Mouse (Mus musculus) megakaryocyte, adult 5-6 weeks (primary cell): Measurements from ENCODE around the gene Med7. TPM values are rescaled to one million over a fixed set of nuclear protein-coding genes. Genes with fewer than 3 reads are reported as not detected.
"Not testable (repeated sequence)": the region's sequence is repeated elsewhere in the genome, so short reads cannot be mapped to it uniquely, and the experiment has no call there.

ENCODE experiments used
- ATAC-seq: 2 replicates; pipeline ENCODE4 v1.8.0; 2016; ENCODE audit warnings: mild to moderate bottlenecking, inconsistent platforms; ENCODE audit not compliant: poor library complexity, severe bottlenecking
- total RNA-seq, 2 experiments: library from RNA; stranded (forward) in 1 of 2; stranded (reverse) in 1 of 2; fragments of 153-499, 151-499 nt in 1 of 2; fragments of 221-1000, 200-1000 nt in 1 of 2; gene quantifications; 2 replicates each; pipeline versions ENCODE4 v1.2.3 to v1.2.4; 2015 to 2017

Gene Med7
- total RNA-seq, 2 experiments from 2014 or later: 20.6 to 43.7 TPM

- ATAC-seq: peak; percentile 47
Observed at GRCm38 (mm10) chr11:46421086-46421888, 15.4 kb upstream of the Med7 start.

GRCm38 (mm10) chr11:46428131-46428530 lies 8.6 kb upstream of the Med7 start:
- not testable (repeated sequence) for ATAC-seq

GRCm38 (mm10) chr11:46430123-46430522 lies 6.6 kb upstream of the Med7 start:
- ATAC-seq: no peak

GRCm38 (mm10) chr11:46431129-46431528 lies 5.6 kb upstream of the Med7 start:
- ATAC-seq: peak; percentile 97

- ATAC-seq: no peak
Observed at GRCm38 (mm10) chr11:46435363-46435762, 1.4 kb upstream of the Med7 start.

GRCm38 (mm10) chr11:46437459-46438000 lies 805 bp downstream of the Med7 start:
- ATAC-seq: peak; percentile 51

GRCm38 (mm10) chr11:46439005-46439543 lies 2.3 kb downstream of the Med7 start:
- no peak for ATAC-seq

- ATAC-seq: no peak
Observed at GRCm38 (mm10) chr11:46441774-46442173, 5.0 kb downstream of the Med7 start.

- peak; percentile 75 for ATAC-seq
Observed at GRCm38 (mm10) chr11:46443152-46443551, 6.4 kb downstream of the Med7 start.

GRCm38 (mm10) chr11:46443979-46444378 lies 7.3 kb downstream of the Med7 start:
- ATAC-seq: no peak

- no peak for ATAC-seq
Observed at GRCm38 (mm10) chr11:46446150-46446549, 9.4 kb downstream of the Med7 start.

- peak; percentile 77 for ATAC-seq
Observed at GRCm38 (mm10) chr11:46447644-46448484, 11.1 kb downstream of the Med7 start.

GRCm38 (mm10) chr11:46449461-46450080 lies 12.8 kb downstream of the Med7 start:
- peak; percentile 49 for ATAC-seq

GRCm38 (mm10) chr11:46454453-46455045 lies 17.8 kb downstream of the Med7 start, which contains the start of gene Havcr2:
Havcr2 (plus strand) TSS chr11:46454935.
- peak; percentile 88 for ATAC-seq

- ATAC-seq: no peak
Observed at GRCm38 (mm10) chr11:46459960-46460359, 23.2 kb downstream of the Med7 start.

- peak; percentile 90 for ATAC-seq
Observed at GRCm38 (mm10) chr11:46461362-46461761, 24.6 kb downstream of the Med7 start.

GRCm38 (mm10) chr11:46461931-46462330 lies 25.2 kb downstream of the Med7 start:
- ATAC-seq: peak; percentile 88

GRCm38 (mm10) chr11:46466878-46467277 lies 30.2 kb downstream of the Med7 start:
- ATAC-seq: peak; percentile 58

- ATAC-seq: no peak
Observed at GRCm38 (mm10) chr11:46474220-46474619, 37.5 kb downstream of the Med7 start.

- no peak for ATAC-seq
Observed at GRCm38 (mm10) chr11:46479311-46479710, 42.6 kb downstream of the Med7 start.
